Mouse (Mus musculus) CD4-positive helper T cell, adult 2 months (primary cell): Measurements from ENCODE around the gene Fam171a2.

Source experiments
- DNase-seq: peaks from one replicate; pipeline ENCODE4 v3.0.0-alpha.2; 2012; ENCODE audit warnings: low read depth, missing footprints, low spot score

Gene Fam171a2

GRCm38 (mm10) chr11:102455740-102456396, 8.4 kb upstream of the Fam171a2 start:
- DNase-seq, result peak; percentile 68

- DNase-seq, result no peak
Measured at GRCm38 (mm10) chr11:102453131-102453530, 5.6 kb upstream of the Fam171a2 start.

- no peak for DNase-seq
Measured at GRCm38 (mm10) chr11:102449043-102450008, 1.8 kb upstream of the Fam171a2 start.

- DNase-seq, result no peak
Measured at GRCm38 (mm10) chr11:102448327-102448726, 845 bp upstream of the Fam171a2 start.

- peak; percentile 35 for DNase-seq
Measured at GRCm38 (mm10) chr11:102446581-102447461, 661 bp downstream of the Fam171a2 start.

GRCm38 (mm10) chr11:102445891-102446361, 1.6 kb downstream of the Fam171a2 start:
- DNase-seq, result no peak

- DNase-seq, result no peak
Measured at GRCm38 (mm10) chr11:102445264-102445890, 2.1 kb downstream of the Fam171a2 start.

GRCm38 (mm10) chr11:102444781-102445180, 2.7 kb downstream of the Fam171a2 start:
- DNase-seq, result no peak

GRCm38 (mm10) chr11:102444321-102444720, 3.2 kb downstream of the Fam171a2 start:
- no peak for DNase-seq

GRCm38 (mm10) chr11:102443740-102444139, 3.7 kb downstream of the Fam171a2 start:
- no peak for DNase-seq

GRCm38 (mm10) chr11:102442089-102442488, 5.4 kb downstream of the Fam171a2 start:
- DNase-seq, result no peak

- no peak for DNase-seq
Measured at GRCm38 (mm10) chr11:102441434-102441833, 6.0 kb downstream of the Fam171a2 start.

- no peak for DNase-seq
Measured at GRCm38 (mm10) chr11:102440255-102440654, 7.2 kb downstream of the Fam171a2 start.

- no peak for DNase-seq
Measured at GRCm38 (mm10) chr11:102439093-102440082, 8.1 kb downstream of the Fam171a2 start.

GRCm38 (mm10) chr11:102438212-102439092, 9.0 kb downstream of the Fam171a2 start:
- peak; percentile 58 for DNase-seq

- peak; percentile 20 for DNase-seq
Measured at GRCm38 (mm10) chr11:102437120-102438061, 10.1 kb downstream of the Fam171a2 start.

GRCm38 (mm10) chr11:102436471-102436790, 11.1 kb downstream of the Fam171a2 start:
- DNase-seq, result no peak
